Mouse (Mus musculus) G1E (cell line): ENCODE results near the gene Nhp2.

Experiments
- CTCF ChIP-seq: IDR thresholded peaks from 2 replicates; pipeline ENCODE4 v1.5.1; 2012; ENCODE audit warnings: low read depth, low read length, inconsistent platforms, mixed read lengths
- GATA1 ChIP-seq: IDR thresholded peaks from 2 replicates; pipeline ENCODE4 v1.6.1; 2012; ENCODE audit warnings: borderline replicate concordance, low read length, inconsistent platforms, mixed read lengths
- GATA2 ChIP-seq: IDR thresholded peaks from 2 replicates; pipeline ENCODE4 v1.6.1; 2012; ENCODE audit warnings: low read depth, low read length, inconsistent platforms, borderline replicate concordance
- TAL1 ChIP-seq: conservative IDR thresholded peaks from 2 replicates; pipeline ENCODE4 v1.6.1; 2012; ENCODE audit warnings: low read depth, low read length, inconsistent platforms, mixed read lengths

- TF ChIP-seq GATA1 (no peak), CTCF (no peak), TAL1 (no peak), GATA2 (no peak)
Observed at GRCm38 (mm10) chr11:51646751-51647667, 27.5 kb downstream of the Nhp2 start.
